Mouse (Mus musculus) heart, embryonic 12.5 days (tissue): ENCODE results near the gene Stat6. TPM values are rescaled to one million over a fixed set of nuclear protein-coding genes. Genes with fewer than 3 reads are reported as not detected.

Experiments used
- ATAC-seq: fragments of 200-750 bp; cut with Nextera tagmentation; 2 replicates; pipeline ENCODE4 v1.8.0; 2017; ENCODE audit warnings: moderate TSS enrichment, moderate library complexity; ENCODE audit not compliant: insufficient number of reproducible peaks, low FRiP score
- H3K27ac ChIP-seq: fragments of 300-500 bp; sonication (generic); 2 replicates; pipeline ENCODE4 v1.5.1; 2016; ENCODE audit warnings: mild to moderate bottlenecking, moderate library complexity; ENCODE audit not compliant: poor library complexity, severe bottlenecking
- H3K27me3 ChIP-seq: fragments of 300-500 bp; sonication (generic); replicated peaks from 2 replicates; pipeline ENCODE4 v1.6.1; 2016; ENCODE audit warnings: mild to moderate bottlenecking, moderate library complexity
- H3K36me3 ChIP-seq: fragments of 300-500 bp; sonication (generic); 2 replicates; pipeline ENCODE4 v1.6.1; 2016; ENCODE audit warnings: mild to moderate bottlenecking, moderate library complexity
- H3K4me1 ChIP-seq: fragments of 300-500 bp; sonication (generic); replicated peaks from 2 replicates; pipeline ENCODE4 v1.6.1; 2016; ENCODE audit warnings: mild to moderate bottlenecking
- H3K4me2 ChIP-seq: fragments of 300-500 bp; sonication (generic); 2 replicates; pipeline ENCODE4 v1.6.1; 2016; ENCODE audit warnings: mild to moderate bottlenecking, moderate library complexity
- H3K4me3 ChIP-seq: fragments of 300-500 bp; sonication (generic); 2 replicates; pipeline ENCODE4 v1.5.1; 2016; ENCODE audit warnings: mild to moderate bottlenecking
- H3K9ac ChIP-seq: fragments of 300-500 bp; sonication (generic); 2 replicates; pipeline ENCODE4 v1.6.1; 2016; ENCODE audit warnings: mild to moderate bottlenecking, moderate library complexity
- H3K9me3 ChIP-seq: fragments of 300-500 bp; sonication (generic); replicated peaks from 2 replicates; pipeline ENCODE4 v1.6.1; 2016; ENCODE audit warnings: mild to moderate bottlenecking, moderate library complexity
- WGBS: fragments of 180-500 bp; shearing (Covaris S2); methylation state at CpG from one replicate; pipeline ENCODE4 v1.1.7; 2016; 5-methylcytosine and 5-hydroxymethylcytosine counted together
- polyA plus RNA-seq: library from polyadenylated mRNA; unstranded; fragments of >200 nt; fragmentation: Nextera tagmentation; extraction: Ambion mirVana; gene quantifications from 2 replicates; pipeline ENCODE4 v1.2.1, GENCODE M21; 2016

The Stat6 gene
- polyA plus RNA-seq, 1 experiment from 2014 or later, result 28.2 TPM

GRCm38 (mm10) chr10:127665366-127666181, 22.8 kb downstream of the Stat6 start:
- WGBS, result 7% methylated on average over 14 of the region's 14 CpGs

GRCm38 (mm10) chr10:127666501-127667268, 23.9 kb downstream of the Stat6 start, which contains the start of gene Nemp1:
Gene Nemp1, plus strand, starts transcription at chr10:127666901.
- Histone ChIP-seq H3K27me3 (peaks cover 11% of the 10 kb centered on the region), H3K4me1 (peaks cover 62% of the 10 kb centered on the region), H3K9me3 (no peaks in the 10 kb centered on the region), H3K4me3 (peak within 1 kb of the TSS; percentile 66), H3K27ac (peak within 1 kb of the TSS; percentile 94), H3K36me3 (peaks cover 24% of the 10 kb centered on the region), H3K4me2 (peak within 1 kb of the TSS; percentile 87), H3K9ac (peak within 1 kb of the TSS; percentile 84)
- ATAC-seq, result peak; percentile 62
- WGBS, result under 1% methylated on average over 63 of the region's 73 CpGs

More at GRCm38 (mm10) chr10:127665366-127666181, 22.8 kb downstream of the Stat6 start:
- ATAC-seq, result no peak
- H3K9me3 ChIP-seq, result no peaks in the 10 kb centered on the region
- peak overlapping the region; percentile 87 for H3K4me2 ChIP-seq
- peak overlapping the region; percentile 66 for H3K4me3 ChIP-seq
- peak overlapping the region; percentile 84 for H3K9ac ChIP-seq
- peak overlapping the region; percentile 94 for H3K27ac ChIP-seq
- peaks cover 73% of the 10 kb centered on the region for H3K4me1 ChIP-seq
- H3K36me3 ChIP-seq, result peaks cover 32% of the 10 kb centered on the region
- peaks cover 11% of the 10 kb centered on the region for H3K27me3 ChIP-seq

DNA sequence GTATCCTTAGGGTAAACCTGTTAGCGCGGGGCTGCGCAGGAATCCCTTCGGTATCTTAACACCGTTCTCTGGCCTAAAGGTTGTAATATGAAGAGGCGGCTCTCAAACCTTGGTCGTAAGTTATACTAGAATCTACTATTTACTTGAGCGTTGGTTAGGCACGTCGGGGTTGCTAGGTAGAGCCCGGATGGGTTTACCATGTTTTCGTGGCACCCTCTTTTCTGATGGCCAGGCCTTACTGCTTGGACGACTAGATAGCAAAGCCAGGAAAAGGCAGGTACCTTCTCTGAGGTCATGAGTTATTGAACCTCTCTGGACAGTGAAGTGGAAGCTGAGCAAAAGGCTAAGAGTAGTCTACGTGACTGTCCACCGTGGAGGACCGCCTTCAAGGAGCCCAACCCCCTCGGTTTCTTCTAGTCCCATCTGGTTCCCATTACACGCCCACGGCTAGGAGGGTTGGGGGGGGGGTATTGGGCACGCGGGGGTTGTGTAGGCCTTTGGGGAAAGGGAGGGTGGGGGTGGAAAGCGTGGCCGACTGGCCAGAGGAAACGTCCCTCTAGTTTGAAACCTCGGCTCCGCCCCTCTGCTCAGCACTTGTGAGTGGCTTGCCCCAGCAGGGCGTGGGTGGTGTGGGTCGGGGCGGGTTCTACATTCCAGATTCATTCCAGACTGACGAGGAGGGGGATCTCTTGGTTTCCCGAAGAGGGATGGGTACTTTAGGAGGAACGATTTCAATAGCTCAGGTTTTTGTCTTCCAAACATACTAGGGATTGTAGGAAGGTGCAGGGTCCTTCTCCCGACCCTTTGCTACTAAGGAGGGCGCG, 24.7 kb downstream of the Stat6 start:
- H3K9ac ChIP-seq, result peak overlapping the region; percentile 84
- peak overlapping the region; percentile 94 for H3K27ac ChIP-seq
- WGBS, result under 1% methylated on average over 34 of the region's 35 CpGs
- H3K4me2 ChIP-seq, result peak overlapping the region; percentile 87
- peak overlapping the region; percentile 66 for H3K4me3 ChIP-seq
- peaks cover 11% of the 10 kb centered on the region for H3K27me3 ChIP-seq
- peaks cover 24% of the 10 kb centered on the region for H3K36me3 ChIP-seq
- peaks cover 54% of the 10 kb centered on the region for H3K4me1 ChIP-seq
- H3K9me3 ChIP-seq, result no peaks in the 10 kb centered on the region
- ATAC-seq, result peak; percentile 73

DNA sequence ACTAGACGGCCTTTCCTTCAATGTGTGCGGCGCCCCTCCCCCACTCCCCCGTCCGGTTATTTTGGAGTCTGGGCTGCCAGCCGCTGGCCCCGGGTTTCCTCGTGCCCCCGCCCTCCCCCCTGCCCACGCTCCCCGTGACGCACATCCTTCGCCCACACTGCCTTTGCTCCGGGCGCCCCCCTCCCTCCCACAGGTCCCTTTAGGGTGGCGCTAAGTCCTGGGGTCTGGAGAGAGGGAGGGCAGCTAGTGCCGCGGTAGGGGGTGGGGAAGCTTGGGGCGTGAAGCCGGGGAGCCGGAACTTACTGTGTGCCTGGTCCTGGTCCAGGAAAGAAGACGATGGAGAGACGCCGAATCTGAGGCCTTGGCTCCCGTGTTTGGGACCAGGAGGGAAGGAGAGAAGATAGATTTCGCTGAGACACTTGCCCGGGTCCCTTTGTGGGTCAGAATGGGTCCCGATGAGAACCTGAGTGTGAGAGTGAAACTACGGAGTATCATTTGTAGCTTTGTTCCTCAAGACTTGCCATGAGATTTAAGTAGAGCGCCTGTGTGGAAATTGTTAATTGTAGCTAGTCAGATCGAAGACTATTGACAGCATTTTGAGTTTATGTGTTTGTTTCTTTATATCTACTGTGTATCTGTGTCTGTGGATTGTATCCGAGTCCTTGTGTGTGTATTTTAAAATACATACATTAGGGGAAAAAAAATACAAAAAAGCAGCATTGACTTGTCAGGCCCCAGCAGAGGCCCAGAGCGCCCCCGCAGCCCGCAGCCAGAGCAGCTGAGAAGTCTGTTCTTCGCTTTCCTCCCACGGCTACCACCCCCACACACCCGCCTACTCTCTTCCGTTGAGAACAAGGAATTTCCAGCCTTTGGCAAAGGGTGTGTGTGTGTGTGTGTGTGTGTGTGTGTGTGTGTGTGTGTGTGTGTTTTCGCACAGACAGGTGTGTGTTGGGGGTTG, 25.6 kb downstream of the Stat6 start, which contains the start of gene Nab2:
TSS of gene Nab2 (minus strand) at position 476 of the 958 bp plus-strand sequence.
- peak; percentile 64 for ATAC-seq
- peaks cover 45% of the 10 kb centered on the region for H3K4me1 ChIP-seq
- 2% methylated on average over 40 of the region's 40 CpGs for WGBS

DNA sequence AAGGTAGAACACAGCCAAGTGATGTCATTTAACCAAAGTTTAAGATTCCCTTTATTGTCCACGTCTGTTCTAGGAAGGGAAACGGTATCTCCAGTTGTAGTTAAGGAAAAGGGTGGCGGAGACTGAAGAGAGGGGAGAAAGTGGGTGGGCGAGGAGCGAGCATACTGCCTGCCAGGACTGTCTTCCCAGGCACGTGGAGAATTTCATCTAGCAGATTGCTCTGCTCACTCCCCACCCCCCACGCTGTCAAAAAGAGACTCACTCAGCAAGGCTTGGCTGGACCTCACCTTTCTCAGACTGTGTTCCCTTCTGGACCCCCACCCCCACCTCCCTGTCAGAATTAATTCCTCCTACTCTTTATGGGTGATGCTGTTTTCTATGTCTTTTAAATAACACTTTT, 26.4 kb downstream of the Stat6 start:
- ATAC-seq, result no peak
- peaks cover 37% of the 10 kb centered on the region for H3K4me1 ChIP-seq
- 6% methylated on average over 7 of the region's 7 CpGs for WGBS
- H3K4me2 ChIP-seq, result peak overlapping the region; percentile 87
- H3K27me3 ChIP-seq, result peaks cover 8% of the 10 kb centered on the region
- peak overlapping the region; percentile 94 for H3K27ac ChIP-seq
- no peaks in the 10 kb centered on the region for H3K9me3 ChIP-seq
- 0 out of 2 replicates have a peak overlapping the region, but pooled peaks have one; percentile 40 for H3K9ac ChIP-seq
- peaks cover 8% of the 10 kb centered on the region for H3K36me3 ChIP-seq
- peak overlapping the region; percentile 66 for H3K4me3 ChIP-seq

More for the DNA sequence above, 25.6 kb downstream of the Stat6 start, which contains the start of gene Nab2:
- peak within 1 kb of the TSS; percentile 84 for H3K9ac ChIP-seq
- H3K4me3 ChIP-seq, result peak within 1 kb of the TSS; percentile 66
- H3K27me3 ChIP-seq, result peaks cover 11% of the 10 kb centered on the region
- no peaks in the 10 kb centered on the region for H3K9me3 ChIP-seq
- peaks cover 16% of the 10 kb centered on the region for H3K36me3 ChIP-seq
- H3K27ac ChIP-seq, result peak within 1 kb of the TSS; percentile 94
- H3K4me2 ChIP-seq, result peak within 1 kb of the TSS; percentile 87

DNA sequence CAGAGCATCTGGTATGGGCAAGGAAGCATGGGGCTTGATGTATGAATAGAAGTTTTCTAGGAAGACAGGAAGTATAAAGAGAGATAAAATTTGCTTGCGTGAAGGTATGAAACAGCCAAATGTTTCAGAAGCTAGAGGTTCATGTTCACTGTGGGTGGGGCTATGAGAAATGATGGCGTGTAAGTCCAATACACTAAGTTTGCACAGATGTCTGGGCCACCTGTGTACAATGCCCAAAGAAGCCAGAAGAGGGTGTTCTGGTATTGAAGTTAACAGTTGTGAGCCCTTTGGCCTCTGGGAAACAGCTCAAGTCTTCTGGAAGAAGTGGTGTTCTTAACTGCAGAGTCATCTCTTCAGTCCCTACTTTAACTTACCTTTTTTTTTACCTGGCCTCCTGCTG, 27.4 kb downstream of the Stat6 start:
- no peak overlapping the region for H3K9ac ChIP-seq
- ATAC-seq, result no peak
- H3K4me3 ChIP-seq, result no peak overlapping the region
- H3K4me1 ChIP-seq, result peaks cover 27% of the 10 kb centered on the region
- H3K4me2 ChIP-seq, result no peak overlapping the region
- H3K9me3 ChIP-seq, result no peaks in the 10 kb centered on the region
- WGBS, result 78% methylated on average over 2 of the region's 2 CpGs
- H3K27me3 ChIP-seq, result no peaks in the 10 kb centered on the region
- H3K36me3 ChIP-seq, result no peaks in the 10 kb centered on the region
- H3K27ac ChIP-seq, result no peak overlapping the region

DNA sequence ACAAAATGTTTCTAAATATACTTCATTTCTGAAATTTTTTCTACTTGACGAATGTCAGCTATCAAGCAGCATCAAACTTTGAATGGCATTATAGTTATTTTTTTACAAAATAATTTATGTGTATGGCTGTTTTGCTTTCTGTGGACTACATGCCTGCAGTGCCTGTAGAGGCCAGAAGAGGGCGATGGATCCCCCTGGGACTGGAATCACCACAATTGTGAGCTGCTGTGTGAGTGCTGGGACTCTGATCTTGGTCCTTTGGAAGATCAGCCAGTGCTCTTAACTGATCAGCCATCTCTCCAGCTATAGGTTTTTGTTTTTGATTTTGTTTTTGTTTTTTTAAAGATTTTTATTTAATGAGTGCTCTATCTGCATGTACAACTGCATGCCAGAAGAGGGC, 28.5 kb downstream of the Stat6 start:
- ATAC-seq, result no peak
- Histone ChIP-seq H3K4me2 (no peak overlapping the region), H3K27me3 (no peaks in the 10 kb centered on the region), H3K27ac (no peak overlapping the region), H3K4me1 (peaks cover 20% of the 10 kb centered on the region), H3K4me3 (no peak overlapping the region), H3K36me3 (no peaks in the 10 kb centered on the region), H3K9me3 (no peaks in the 10 kb centered on the region), H3K9ac (no peak overlapping the region)
- 38% methylated on average over 2 of the region's 2 CpGs for WGBS

DNA sequence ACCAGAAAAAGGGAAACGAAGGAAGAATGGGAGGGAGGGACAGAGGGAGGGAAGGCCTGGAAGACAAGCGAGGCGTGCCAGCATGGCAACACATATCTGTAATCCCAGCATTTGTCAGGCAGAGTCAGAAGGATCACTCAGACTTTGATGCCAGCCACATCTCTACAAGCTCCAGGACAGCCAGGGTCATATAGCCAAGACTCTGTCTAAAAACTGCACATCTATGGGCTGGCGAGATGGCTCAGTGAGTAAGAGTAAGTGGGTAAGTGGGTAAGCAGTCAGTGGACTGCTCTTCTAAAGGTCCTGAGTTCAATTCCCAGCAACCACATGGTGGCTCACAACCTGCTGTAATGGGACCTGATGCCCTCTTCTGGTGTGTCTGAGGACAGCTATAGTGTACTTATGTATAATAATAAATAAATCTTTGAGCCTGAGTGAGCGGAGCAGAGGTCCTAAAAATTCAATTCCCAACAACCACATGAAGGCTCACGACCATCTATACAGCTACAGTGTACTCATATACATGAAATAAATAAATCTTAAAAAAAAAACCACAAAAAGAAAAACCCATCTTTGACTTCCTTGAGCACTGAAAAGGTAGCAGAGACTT, 31.4 kb downstream of the Stat6 start:
- no peak overlapping the region for H3K4me3 ChIP-seq
- H3K4me2 ChIP-seq, result no peak overlapping the region
- ATAC-seq, result no peak
- H3K9me3 ChIP-seq, result no peaks in the 10 kb centered on the region
- H3K9ac ChIP-seq, result no peak overlapping the region
- 85% methylated on average over 6 of the region's 6 CpGs for WGBS
- H3K4me1 ChIP-seq, result peaks cover 17% of the 10 kb centered on the region
- no peaks in the 10 kb centered on the region for H3K27me3 ChIP-seq
- no peaks in the 10 kb centered on the region for H3K36me3 ChIP-seq
- H3K27ac ChIP-seq, result no peak overlapping the region

DNA sequence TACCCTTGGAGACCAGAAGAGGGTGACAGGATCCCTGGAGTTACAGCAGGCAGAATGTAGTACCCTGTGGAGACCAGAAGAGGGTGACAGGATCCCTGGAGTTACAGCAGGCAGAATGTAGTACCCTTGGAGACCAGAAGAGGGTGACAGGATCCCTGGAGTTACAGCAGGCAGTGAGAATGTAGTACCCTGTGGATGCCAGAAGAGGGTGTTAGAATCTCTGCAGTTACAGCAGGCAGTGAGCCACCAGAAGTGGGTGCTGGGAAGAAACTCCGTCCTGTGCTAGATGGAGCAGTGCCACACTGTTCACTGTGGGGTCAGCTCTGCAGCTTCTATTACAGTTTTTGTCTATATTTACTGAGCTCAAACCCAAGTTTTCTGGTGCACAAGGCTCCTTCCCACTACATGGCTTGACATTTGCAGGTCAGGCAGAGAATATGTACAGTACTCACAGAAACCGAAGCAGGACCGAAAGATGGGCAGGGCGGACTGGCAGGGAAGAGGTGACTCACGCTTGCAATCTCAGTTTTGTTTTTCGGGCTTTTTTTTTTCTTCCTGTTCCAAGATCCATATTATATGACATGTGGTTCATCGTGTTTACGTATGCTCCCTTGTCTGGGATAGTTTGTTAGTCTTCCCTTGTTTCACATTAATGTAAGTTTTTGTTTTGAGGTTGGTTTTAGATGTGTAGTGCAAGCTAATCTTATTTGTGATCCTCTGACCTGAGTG, 32.2 kb downstream of the Stat6 start:
- H3K4me2 ChIP-seq, result no peak overlapping the region
- no peak for ATAC-seq

More for the DNA sequence above, 32.2 kb downstream of the Stat6 start:
- Histone ChIP-seq H3K36me3 (no peaks in the 10 kb centered on the region), H3K9ac (no peak overlapping the region; the same call in 1 of the 2 replicates), H3K4me3 (no peak overlapping the region), H3K27me3 (no peaks in the 10 kb centered on the region), H3K9me3 (no peaks in the 10 kb centered on the region), H3K4me1 (peaks cover 9% of the 10 kb centered on the region), H3K27ac (peak overlapping the region; percentile 64; the same call in 1 of the 2 replicates)
- 79% methylated on average over 8 of the region's 8 CpGs for WGBS
